Mouse (Mus musculus): Measurements from ENCODE around the gene Lat. TPM values are rescaled to one million over a fixed set of nuclear protein-coding genes. Genes with fewer than 3 reads are reported as not detected.
A peak's percentile ranks its signal among the peaks of the same experiment; 100 is the strongest.

Lat gene
- total and polyA plus RNA-seq, 2 experiments from 2014 or later, result 0.69 TPM; not detected in 1

- 43% methylated on average over 20 of the region's 20 CpGs for WGBS
- ATAC-seq (ENCODE audit: low FRiP score), result peak; percentile 56; the same call in 1 of the 2 replicates
- DNase-seq (ENCODE audit: low spot score), result peak; percentile 49
- Histone ChIP-seq H3K4me3 (ENCODE audit: low read depth, low read length) (peak overlapping the region; percentile 22; the same call in 1 of the 2 replicates), H3K9ac (replicated peaks; ENCODE audit: low read length, poor library complexity, severe bottlenecking) (no peak overlapping the region; the same call in 1 of the 2 replicates), H3K4me1 (ENCODE audit: insufficient read depth, low read length) (peaks cover 11% of the 10 kb centered on the region; the same call in 1 of the 2 replicates), H3K27me3 (ENCODE audit: insufficient read depth, low read length) (no peaks in the 10 kb centered on the region), H3K9me3 (ENCODE audit: low read length) (no peaks in the 10 kb centered on the region), H3K27ac (ENCODE audit: low read depth, low read length) (peak overlapping the region; percentile 76), H3K36me3 (ENCODE audit: insufficient read depth, low read length) (no peaks in the 10 kb centered on the region), H3K4me2 (ENCODE audit: low read depth, low read length, poor library complexity, severe bottlenecking) (peak overlapping the region; percentile 35)
- TF ChIP-seq CTCF (IDR thresholded peaks at IDR 0.05), result peak; percentile 51
Measured at GRCm38 (mm10) chr7:126350748-126351418, 18.5 kb downstream of the Lat start.

- Histone ChIP-seq H3K9ac (replicated peaks; ENCODE audit: low read length, poor library complexity, severe bottlenecking) (no peak overlapping the region), H3K9me3 (ENCODE audit: low read length) (no peaks in the 10 kb centered on the region), H3K27me3 (ENCODE audit: insufficient read depth, low read length) (no peaks in the 10 kb centered on the region), H3K27ac (ENCODE audit: low read depth, low read length) (no peak overlapping the region), H3K4me2 (ENCODE audit: low read depth, low read length, poor library complexity, severe bottlenecking) (no peak overlapping the region), H3K4me1 (ENCODE audit: insufficient read depth, low read length) (peaks cover 8% of the 10 kb centered on the region; the same call in 1 of the 2 replicates), H3K4me3 (ENCODE audit: low read depth, low read length) (no peak overlapping the region), H3K36me3 (ENCODE audit: insufficient read depth, low read length) (no peaks in the 10 kb centered on the region)
- ATAC-seq (ENCODE audit: low FRiP score) (no peak), DNase-seq (ENCODE audit: low spot score) (no peak)
- WGBS, result 74% methylated on average over 8 of the region's 8 CpGs
- no peak for TF ChIP-seq CTCF (IDR thresholded peaks at IDR 0.05)
Measured at GRCm38 (mm10) chr7:126348293-126348692, 21.1 kb downstream of the Lat start.

- no peak for TF ChIP-seq CTCF (IDR thresholded peaks at IDR 0.05)
- DNase-seq (ENCODE audit: low spot score), result no peak
- no peaks in the 10 kb centered on the region for H3K27me3 ChIP-seq (ENCODE audit: insufficient read depth, low read length)
- peaks cover 8% of the 10 kb centered on the region; the same call in 1 of the 2 replicates for H3K4me1 ChIP-seq (ENCODE audit: insufficient read depth, low read length)
- WGBS, result 48% methylated on average over 1 of the region's 1 CpGs
- no peak overlapping the region for H3K27ac ChIP-seq (ENCODE audit: low read depth, low read length)
- H3K9me3 ChIP-seq (ENCODE audit: low read length), result no peaks in the 10 kb centered on the region
- no peak overlapping the region for H3K4me3 ChIP-seq (ENCODE audit: low read depth, low read length)
- no peak overlapping the region for H3K9ac ChIP-seq (replicated peaks; ENCODE audit: low read length, poor library complexity, severe bottlenecking)
- no peak for ATAC-seq (ENCODE audit: low FRiP score)
- no peak overlapping the region for H3K4me2 ChIP-seq (ENCODE audit: low read depth, low read length, poor library complexity, severe bottlenecking)
- no peaks in the 10 kb centered on the region for H3K36me3 ChIP-seq (ENCODE audit: insufficient read depth, low read length)
Measured at GRCm38 (mm10) chr7:126347098-126347497, 22.3 kb downstream of the Lat start.

GRCm38 (mm10) chr7:126345969-126346368, 23.4 kb downstream of the Lat start:
- H3K27me3 ChIP-seq (ENCODE audit: insufficient read depth, low read length), result no peaks in the 10 kb centered on the region
- H3K27ac ChIP-seq (ENCODE audit: low read depth, low read length), result no peak overlapping the region
- DNase-seq (ENCODE audit: low spot score), result no peak
- TF ChIP-seq CTCF (IDR thresholded peaks at IDR 0.05), result no peak
- peaks cover 3% of the 10 kb centered on the region; the same call in 1 of the 2 replicates for H3K4me1 ChIP-seq (ENCODE audit: insufficient read depth, low read length)
- H3K4me3 ChIP-seq (ENCODE audit: low read depth, low read length), result no peak overlapping the region
- no peak overlapping the region for H3K9ac ChIP-seq (replicated peaks; ENCODE audit: low read length, poor library complexity, severe bottlenecking)
- no peaks in the 10 kb centered on the region for H3K9me3 ChIP-seq (ENCODE audit: low read length)
- 47% methylated on average over 3 of the region's 3 CpGs for WGBS
- no peaks in the 10 kb centered on the region for H3K36me3 ChIP-seq (ENCODE audit: insufficient read depth, low read length)
- no peak for ATAC-seq (ENCODE audit: low FRiP score)
- H3K4me2 ChIP-seq (ENCODE audit: low read depth, low read length, poor library complexity, severe bottlenecking), result no peak overlapping the region

GRCm38 (mm10) chr7:126345557-126345956, 23.8 kb downstream of the Lat start:
- no peak overlapping the region for H3K4me2 ChIP-seq (ENCODE audit: low read depth, low read length, poor library complexity, severe bottlenecking)
- no peaks in the 10 kb centered on the region for H3K9me3 ChIP-seq (ENCODE audit: low read length)
- no peak for ATAC-seq (ENCODE audit: low FRiP score)
- H3K36me3 ChIP-seq (ENCODE audit: insufficient read depth, low read length), result no peaks in the 10 kb centered on the region
- no peaks in the 10 kb centered on the region for H3K27me3 ChIP-seq (ENCODE audit: insufficient read depth, low read length)
- WGBS, result 65% methylated on average over 3 of the region's 3 CpGs
- no peak overlapping the region for H3K4me3 ChIP-seq (ENCODE audit: low read depth, low read length)
- TF ChIP-seq CTCF (IDR thresholded peaks at IDR 0.05), result no peak
- no peak overlapping the region for H3K9ac ChIP-seq (replicated peaks; ENCODE audit: low read length, poor library complexity, severe bottlenecking)
- H3K4me1 ChIP-seq (ENCODE audit: insufficient read depth, low read length), result no peaks in the 10 kb centered on the region; the same call in 1 of the 2 replicates
- H3K27ac ChIP-seq (ENCODE audit: low read depth, low read length), result no peak overlapping the region
- DNase-seq (ENCODE audit: low spot score), result no peak

GRCm38 (mm10) chr7:126340896-126341295, 28.5 kb downstream of the Lat start:
- H3K4me3 ChIP-seq (ENCODE audit: low read depth, low read length), result no peak overlapping the region
- no peaks in the 10 kb centered on the region for H3K4me1 ChIP-seq (ENCODE audit: insufficient read depth, low read length)
- H3K9ac ChIP-seq (replicated peaks; ENCODE audit: low read length, poor library complexity, severe bottlenecking), result no peak overlapping the region
- no peaks in the 10 kb centered on the region for H3K36me3 ChIP-seq (ENCODE audit: insufficient read depth, low read length)
- TF ChIP-seq CTCF (IDR thresholded peaks at IDR 0.05), result no peak
- ATAC-seq (ENCODE audit: low FRiP score) (no peak), DNase-seq (ENCODE audit: low spot score) (no peak)
- no peaks in the 10 kb centered on the region for H3K9me3 ChIP-seq (ENCODE audit: low read length)
- 56% methylated on average over 6 of the region's 6 CpGs for WGBS
- H3K4me2 ChIP-seq (ENCODE audit: low read depth, low read length, poor library complexity, severe bottlenecking), result no peak overlapping the region
- H3K27me3 ChIP-seq (ENCODE audit: insufficient read depth, low read length), result no peaks in the 10 kb centered on the region
- no peak overlapping the region for H3K27ac ChIP-seq (ENCODE audit: low read depth, low read length)
